ENCODE assay signal across 13 mouse cellular contexts in the genomic region with DNA sequence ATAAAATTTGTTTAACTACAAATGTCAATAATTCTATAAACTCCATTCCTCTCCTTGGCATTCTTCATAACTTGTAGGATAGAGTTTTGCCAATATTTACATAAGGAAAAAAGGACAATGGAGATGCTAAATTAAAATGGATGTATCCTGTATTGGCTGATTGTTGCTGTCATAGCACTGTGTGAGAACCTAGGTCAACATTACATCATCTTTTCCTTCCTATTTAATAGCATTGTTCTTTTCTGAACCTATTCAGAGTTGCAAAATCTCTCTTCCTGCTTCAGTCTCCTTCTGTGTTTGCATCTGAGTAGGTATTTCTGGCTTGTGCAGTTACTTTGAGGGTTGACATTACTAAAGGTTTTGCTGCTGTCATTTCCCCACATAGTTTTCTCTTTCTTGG.
"Had no signal": no experiment of that assay in that cellular context is flagged by ENCODE, and none has a peak within 500 bp of the region (broad histone marks: within the 10 kb centered on the region; RNA-seq: fewer than 3 reads in every experiment).

No protein-coding gene starts in this region.

- H3K27me3 ChIP-seq: limb, embryonic 12.5 days; liver, embryonic 13.5 days; megakaryocyte, embryonic 14.5 days; midbrain, embryonic 15.5 days; neural tube, embryonic 12.5 days had no signal

- H3K9ac ChIP-seq: limb, embryonic 12.5 days; liver, embryonic 13.5 days; liver, postnatal 0 days; midbrain, embryonic 15.5 days; neural tube, embryonic 12.5 days had no signal

- H3K4me1 ChIP-seq: limb, embryonic 12.5 days; liver, embryonic 13.5 days; megakaryocyte, embryonic 14.5 days; midbrain, embryonic 15.5 days; neural tube, embryonic 12.5 days had no signal

- H3K27ac ChIP-seq: limb, embryonic 12.5 days; liver, embryonic 13.5 days; midbrain, embryonic 15.5 days; neural tube, embryonic 12.5 days; stomach, postnatal 0 days had no signal

- ATAC-seq: intestine, embryonic 16.5 days; liver, postnatal 0 days; midbrain, embryonic 15.5 days had no signal

- H3K9me3 ChIP-seq: limb, embryonic 12.5 days; liver, embryonic 13.5 days; megakaryocyte, embryonic 14.5 days; midbrain, embryonic 15.5 days; neural tube, embryonic 12.5 days had no signal

- H3K4me2 ChIP-seq: limb, embryonic 12.5 days; liver, embryonic 13.5 days; midbrain, embryonic 11.5 days; midbrain, embryonic 15.5 days; neural tube, embryonic 12.5 days had no signal

- H3K4me3 ChIP-seq: limb, embryonic 12.5 days; liver, embryonic 13.5 days; megakaryocyte, embryonic 14.5 days; midbrain, embryonic 15.5 days; neural tube, embryonic 12.5 days had no signal

- H3K36me3 ChIP-seq: limb, embryonic 12.5 days; liver, embryonic 13.5 days; midbrain, embryonic 15.5 days; neural tube, embryonic 12.5 days had no signal

- DNase-seq: kidney, adult 9 months; kidney, postnatal 25 days; liver; liver, embryonic 13.5 days; liver, postnatal 0 days; thymus, postnatal 4 days had no signal
